Mouse (Mus musculus): ENCODE results near the gene Kdsr. TPM values are rescaled to one million over a fixed set of nuclear protein-coding genes. Genes with fewer than 3 reads are reported as not detected.

Gene Kdsr
- polyA plus RNA-seq, 1 experiment from 2014 or later = 17.1 TPM

DNA sequence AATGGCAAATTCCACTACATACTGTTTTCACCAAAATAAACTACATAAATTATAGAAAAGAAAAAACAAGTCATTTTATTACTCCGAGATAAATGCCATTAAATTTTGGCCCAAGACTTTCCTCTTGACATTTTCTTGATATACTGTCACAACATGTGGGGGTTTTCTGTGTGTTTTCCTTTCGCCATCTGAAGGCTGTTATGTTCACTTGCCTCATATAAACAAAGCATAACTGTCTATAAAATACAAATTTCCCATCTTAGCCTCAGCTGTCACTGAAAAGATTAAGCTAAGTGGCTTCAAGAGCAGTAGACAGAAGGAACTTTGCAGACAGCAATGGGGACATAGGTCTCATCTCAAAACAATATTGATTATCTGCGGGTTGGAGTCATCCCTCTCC, 4.8 kb upstream of the Kdsr start:
- Histone ChIP-seq H3K9ac (no peak overlapping the region), H3K4me2 (no peak overlapping the region), H3K4me1 (peaks cover 12% of the 10 kb centered on the region), H3K27ac (peak overlapping the region; percentile 40; the same call in 1 of the 2 replicates), H3K9me3 (no peaks in the 10 kb centered on the region), H3K27me3 (no peaks in the 10 kb centered on the region), H3K4me3 (no peak overlapping the region), H3K36me3 (peaks cover 26% of the 10 kb centered on the region; the same call in 1 of the 2 replicates)
- WGBS = 62% methylated on average over 3 of the region's 3 CpGs
- no peak for ATAC-seq (ENCODE audit: borderline replicate concordance, extremely low read depth, low FRiP score, low TSS enrichment)

DNA sequence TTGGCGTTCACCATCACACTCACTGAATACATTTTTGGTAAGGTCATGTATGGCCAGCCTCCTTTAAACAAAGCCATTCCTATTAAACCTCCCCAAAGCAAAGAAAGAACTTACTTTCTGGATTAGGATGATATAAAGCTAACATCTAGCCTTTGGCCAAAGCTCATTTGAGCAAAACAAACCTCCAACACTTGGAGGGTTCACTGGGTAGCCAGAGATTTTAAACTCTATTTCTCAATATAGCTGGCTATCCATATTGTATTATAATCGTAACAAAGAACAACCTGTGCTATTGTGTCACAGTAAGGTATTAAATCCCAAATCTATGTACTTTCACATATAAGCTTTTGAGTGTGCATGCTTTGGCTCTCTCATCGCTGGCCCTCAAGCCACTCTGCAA, 1.2 kb upstream of the Kdsr start:
- Histone ChIP-seq H3K4me2 (no peak overlapping the region), H3K36me3 (peaks cover 3% of the 10 kb centered on the region; the same call in 1 of the 2 replicates), H3K4me3 (no peak overlapping the region), H3K27me3 (no peaks in the 10 kb centered on the region), H3K4me1 (peaks cover 26% of the 10 kb centered on the region), H3K9me3 (no peaks in the 10 kb centered on the region), H3K27ac (0 out of 2 replicates have a peak overlapping the region, but pooled peaks have one; percentile 15), H3K9ac (no peak overlapping the region)
- ATAC-seq (ENCODE audit: borderline replicate concordance, extremely low read depth, low FRiP score, low TSS enrichment) = no peak
- WGBS = 80% methylated on average over 3 of the region's 3 CpGs

DNA sequence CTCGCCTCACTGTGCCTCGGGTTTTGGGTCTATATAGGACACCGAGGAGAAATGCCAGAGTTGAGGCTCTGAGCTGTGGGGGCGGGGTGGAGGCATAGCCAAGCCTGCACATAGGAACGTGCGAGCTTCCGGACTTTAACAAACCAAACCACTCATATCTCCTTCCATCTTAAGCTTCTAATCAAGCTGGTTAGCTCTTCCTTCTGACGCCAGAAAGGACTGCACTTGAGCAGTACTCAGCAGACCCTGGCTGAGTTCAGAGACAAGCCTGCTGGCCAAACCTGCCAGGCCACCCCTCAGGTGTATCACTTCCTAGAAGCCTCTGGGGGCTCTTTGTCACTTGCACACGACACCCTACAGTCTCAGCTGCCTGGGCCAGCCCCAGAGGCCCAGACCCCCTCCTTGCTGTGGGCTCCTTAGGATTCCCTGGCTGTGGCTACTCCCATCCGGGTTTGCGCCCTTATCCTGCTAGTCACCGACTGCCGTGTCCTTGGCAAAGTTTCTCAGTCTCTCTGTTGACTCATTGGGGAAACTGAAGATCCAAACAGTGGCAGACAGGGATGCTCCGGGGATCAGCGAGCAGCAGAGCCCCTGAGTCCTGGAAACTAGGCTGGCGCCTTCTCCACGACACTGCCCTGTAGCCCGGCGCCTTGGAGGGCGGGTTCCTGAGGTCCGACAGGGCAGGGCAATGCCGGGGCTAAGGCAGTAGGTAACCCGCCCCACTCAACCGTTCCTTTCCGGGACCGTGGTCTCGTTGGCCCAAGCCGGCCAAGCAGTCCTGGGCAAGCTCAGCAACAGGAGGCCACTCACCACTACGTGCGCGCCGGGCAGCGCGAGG, 574 bp downstream of the Kdsr start:
- H3K27me3 ChIP-seq = no peaks in the 10 kb centered on the region
- peak; percentile 65 for ATAC-seq (ENCODE audit: borderline replicate concordance, extremely low read depth, low FRiP score, low TSS enrichment)
- H3K27ac ChIP-seq = peak overlapping the region; percentile 96
- WGBS = under 1% methylated on average over 34 of the region's 34 CpGs
- H3K9ac ChIP-seq = peak overlapping the region; percentile 66
- H3K4me3 ChIP-seq = peak overlapping the region; percentile 71
- H3K36me3 ChIP-seq = no peaks in the 10 kb centered on the region
- H3K4me1 ChIP-seq = peaks cover 19% of the 10 kb centered on the region
- H3K4me2 ChIP-seq = peak overlapping the region; percentile 96
- H3K9me3 ChIP-seq = no peaks in the 10 kb centered on the region

DNA sequence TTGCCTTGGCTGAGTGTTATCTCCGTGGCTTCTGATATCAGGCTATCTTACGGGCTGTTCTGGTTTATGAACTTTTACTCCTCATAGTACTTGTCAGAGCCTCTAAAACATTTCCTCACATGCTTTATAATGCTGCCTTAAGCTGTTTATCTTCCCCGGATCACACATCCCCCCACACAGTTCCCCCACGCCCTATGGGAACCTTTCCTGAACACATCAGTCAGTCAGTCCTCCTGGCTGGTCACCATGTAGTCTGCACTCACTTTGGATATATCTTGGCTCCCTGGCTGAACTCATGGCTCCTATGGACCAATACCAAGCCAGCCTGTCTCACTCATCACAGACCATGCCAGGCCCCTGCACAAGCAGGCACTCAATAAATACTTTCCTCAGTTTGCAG, 2.9 kb downstream of the Kdsr start:
- Histone ChIP-seq H3K9ac (no peak overlapping the region), H3K4me1 (peaks cover 19% of the 10 kb centered on the region), H3K4me2 (no peak overlapping the region), H3K27ac (no peak overlapping the region), H3K27me3 (no peaks in the 10 kb centered on the region), H3K36me3 (0 out of 2 replicates have a peak, but pooled peaks cover 2% of the 10 kb centered on the region), H3K9me3 (no peaks in the 10 kb centered on the region), H3K4me3 (no peak overlapping the region)
- 55% methylated on average over 4 of the region's 4 CpGs for WGBS
- ATAC-seq (ENCODE audit: borderline replicate concordance, extremely low read depth, low FRiP score, low TSS enrichment) = no peak

DNA sequence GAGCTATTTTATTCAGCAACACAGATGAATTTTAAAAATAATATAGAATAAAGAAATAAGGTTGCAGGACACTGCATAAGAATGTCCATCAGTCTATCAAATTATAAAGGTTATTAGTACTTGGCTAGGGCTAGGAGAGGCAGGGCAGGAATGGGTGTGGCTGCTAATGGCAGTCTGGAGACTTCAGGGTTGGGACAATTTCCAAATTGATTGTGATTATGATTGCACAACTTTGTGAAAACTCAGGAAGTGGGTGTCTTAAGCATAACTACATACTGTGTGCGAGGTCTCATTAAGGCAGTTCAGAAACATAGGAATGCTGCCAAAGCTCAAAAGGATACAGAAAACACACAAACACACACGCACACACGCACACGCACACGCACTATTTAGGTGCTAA, 7.5 kb downstream of the Kdsr start:
- H3K9me3 ChIP-seq = no peaks in the 10 kb centered on the region
- H3K36me3 ChIP-seq = peaks cover 7% of the 10 kb centered on the region; the same call in 1 of the 2 replicates
- H3K27ac ChIP-seq = no peak overlapping the region
- H3K4me3 ChIP-seq = no peak overlapping the region
- H3K9ac ChIP-seq = no peak overlapping the region
- H3K4me2 ChIP-seq = no peak overlapping the region
- no peaks in the 10 kb centered on the region for H3K27me3 ChIP-seq
- 89% methylated on average over 5 of the region's 5 CpGs for WGBS
- no peak for ATAC-seq (ENCODE audit: borderline replicate concordance, extremely low read depth, low FRiP score, low TSS enrichment)
- H3K4me1 ChIP-seq = 0 out of 2 replicates have a peak, but pooled peaks cover 5% of the 10 kb centered on the region

DNA sequence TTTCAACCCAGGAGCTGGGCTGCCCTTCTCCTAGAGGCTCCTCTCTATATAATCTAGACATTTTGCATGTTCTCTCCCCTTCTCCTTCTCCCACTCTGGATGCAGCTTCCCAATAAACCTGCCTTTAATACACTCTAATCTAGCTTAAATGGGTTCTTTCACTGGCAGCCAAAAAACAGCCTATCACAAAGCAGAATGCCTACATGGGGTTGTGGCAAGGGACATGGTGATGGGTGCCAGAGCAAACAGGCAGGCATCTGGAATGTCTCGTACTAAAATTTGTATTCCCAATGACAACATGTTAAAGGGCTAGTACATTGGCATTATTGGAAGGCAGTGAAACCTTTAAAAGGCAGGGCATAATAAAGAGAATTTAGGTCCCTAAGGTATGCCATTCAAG, 8.9 kb downstream of the Kdsr start:
- WGBS = 89% methylated on average over 1 of the region's 1 CpGs
- H3K4me3 ChIP-seq = no peak overlapping the region
- H3K4me1 ChIP-seq = no peaks in the 10 kb centered on the region
- H3K27me3 ChIP-seq = no peaks in the 10 kb centered on the region
- no peak overlapping the region for H3K9ac ChIP-seq
- H3K4me2 ChIP-seq = no peak overlapping the region
- no peak for ATAC-seq (ENCODE audit: borderline replicate concordance, extremely low read depth, low FRiP score, low TSS enrichment)
- H3K9me3 ChIP-seq = no peaks in the 10 kb centered on the region
- peaks cover 16% of the 10 kb centered on the region for H3K36me3 ChIP-seq
- no peak overlapping the region for H3K27ac ChIP-seq

DNA sequence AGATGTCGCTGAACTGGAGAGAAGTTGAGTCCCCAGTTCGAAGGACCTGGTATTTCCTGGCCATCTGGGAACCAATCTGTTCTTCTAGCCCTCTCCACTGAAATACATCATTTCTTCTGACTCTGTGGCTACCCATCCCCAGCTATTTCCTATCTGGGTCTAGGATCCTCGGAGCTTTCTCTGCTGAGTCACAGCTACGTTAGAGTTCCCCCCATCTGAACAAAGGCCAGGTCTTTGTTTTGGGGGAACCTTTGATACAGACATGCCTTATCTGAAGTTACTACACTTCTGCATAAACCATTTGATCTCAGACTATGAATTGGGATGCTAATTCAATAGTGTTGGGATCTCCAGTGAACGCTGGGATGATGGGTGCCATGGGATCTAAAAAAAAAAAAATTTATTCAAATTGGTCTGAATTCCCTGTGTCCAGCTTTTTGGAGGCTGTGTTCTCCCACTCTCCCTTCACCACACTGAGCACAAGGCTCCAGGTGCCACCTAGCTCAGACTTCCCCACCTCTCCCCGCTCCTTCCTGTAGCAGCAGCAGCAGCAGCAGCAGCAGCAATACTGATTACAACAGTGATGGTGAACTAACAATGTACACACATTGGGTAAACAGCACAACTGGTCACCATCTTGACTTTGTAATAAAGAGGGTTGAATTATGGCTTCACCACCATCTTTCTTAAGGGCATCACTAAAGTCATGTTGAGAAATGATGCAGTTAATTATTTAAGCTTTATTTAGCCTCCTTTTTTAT, 10.8 kb downstream of the Kdsr start:
- no peaks in the 10 kb centered on the region for H3K27me3 ChIP-seq
- H3K4me1 ChIP-seq = no peaks in the 10 kb centered on the region
- H3K9ac ChIP-seq = no peak overlapping the region
- no peak overlapping the region for H3K4me2 ChIP-seq
- H3K4me3 ChIP-seq = no peak overlapping the region
- no peaks in the 10 kb centered on the region for H3K9me3 ChIP-seq
- no peak for ATAC-seq (ENCODE audit: borderline replicate concordance, extremely low read depth, low FRiP score, low TSS enrichment)
- no peak overlapping the region for H3K27ac ChIP-seq
- peaks cover 18% of the 10 kb centered on the region for H3K36me3 ChIP-seq
- 84% methylated on average over 6 of the region's 6 CpGs for WGBS

DNA sequence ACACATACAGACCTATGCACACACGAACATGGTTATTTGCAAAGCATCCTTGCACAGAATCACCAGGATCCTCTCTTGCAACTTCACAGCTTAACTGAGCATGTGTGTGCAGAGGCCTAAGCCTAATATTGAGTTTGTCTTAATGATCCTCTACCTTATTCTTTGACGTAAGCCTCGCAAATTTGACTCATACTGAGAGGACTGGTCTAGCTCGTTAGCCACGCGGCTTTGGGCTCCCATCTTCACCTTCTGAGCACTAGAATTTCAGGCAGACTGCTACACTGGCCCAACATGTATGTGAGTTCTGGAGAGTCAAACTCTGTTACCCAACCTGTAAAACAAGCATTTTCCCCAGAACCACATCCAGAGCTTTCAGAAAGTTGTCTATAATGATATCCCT, 16.5 kb downstream of the Kdsr start:
- Histone ChIP-seq H3K27me3 (no peaks in the 10 kb centered on the region), H3K4me2 (no peak overlapping the region), H3K4me3 (no peak overlapping the region), H3K9ac (no peak overlapping the region), H3K4me1 (no peaks in the 10 kb centered on the region), H3K36me3 (peaks cover 19% of the 10 kb centered on the region), H3K27ac (no peak overlapping the region), H3K9me3 (no peaks in the 10 kb centered on the region)
- ATAC-seq (ENCODE audit: borderline replicate concordance, extremely low read depth, low FRiP score, low TSS enrichment) = no peak
- WGBS = 92% methylated on average over 6 of the region's 6 CpGs

DNA sequence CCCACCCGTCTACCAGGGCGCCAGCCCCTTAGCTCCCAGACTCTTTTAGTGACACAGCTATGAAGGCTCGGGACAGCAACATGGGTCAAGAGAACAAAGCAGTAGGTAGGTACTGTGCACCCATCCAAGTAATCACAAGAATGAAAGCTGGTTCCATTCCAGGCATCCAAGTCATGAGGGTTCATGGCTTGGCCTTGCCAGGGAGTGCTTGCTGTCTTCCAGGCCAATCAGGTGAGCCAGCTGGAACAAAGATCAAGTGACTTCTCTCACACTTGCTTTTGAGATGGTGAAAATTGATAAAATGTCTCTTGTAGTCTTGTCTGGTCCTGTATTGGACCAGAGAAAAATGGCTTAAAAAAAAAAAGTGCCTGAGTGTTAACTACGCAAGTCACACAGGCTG, 18.8 kb downstream of the Kdsr start:
- no peak for ATAC-seq (ENCODE audit: borderline replicate concordance, extremely low read depth, low FRiP score, low TSS enrichment)
- H3K9ac ChIP-seq = no peak overlapping the region
- H3K27ac ChIP-seq = no peak overlapping the region
- H3K4me2 ChIP-seq = no peak overlapping the region
- H3K36me3 ChIP-seq = peaks cover 9% of the 10 kb centered on the region; the same call in 1 of the 2 replicates
- no peak overlapping the region for H3K4me3 ChIP-seq
- H3K9me3 ChIP-seq = no peaks in the 10 kb centered on the region
- H3K27me3 ChIP-seq = no peaks in the 10 kb centered on the region
- 84% methylated on average over 4 of the region's 4 CpGs for WGBS
- H3K4me1 ChIP-seq = no peaks in the 10 kb centered on the region

DNA sequence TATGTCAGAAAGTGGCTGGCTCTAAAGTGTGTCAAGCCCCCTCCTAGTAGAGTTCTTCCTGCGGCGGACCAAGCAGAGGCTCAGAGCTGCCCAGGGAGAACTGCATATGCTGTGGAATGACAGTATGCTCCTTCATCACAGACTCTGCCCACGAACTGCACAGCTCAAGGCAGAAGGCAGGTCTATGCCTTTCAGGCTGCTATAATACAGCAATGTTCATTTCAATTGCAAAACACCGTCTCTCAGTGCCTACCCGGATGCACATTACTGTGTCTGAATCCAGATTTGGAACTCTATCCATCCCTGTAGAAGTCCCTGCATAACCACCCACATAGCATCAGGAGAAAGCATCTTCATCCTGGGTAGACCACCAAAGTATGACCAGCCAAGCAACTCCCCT, 19.7 kb downstream of the Kdsr start:
- H3K4me2 ChIP-seq = no peak overlapping the region
- no peak overlapping the region for H3K27ac ChIP-seq
- no peaks in the 10 kb centered on the region for H3K9me3 ChIP-seq
- WGBS = 89% methylated on average over 5 of the region's 5 CpGs
- H3K36me3 ChIP-seq = peaks cover 8% of the 10 kb centered on the region; the same call in 1 of the 2 replicates
- H3K27me3 ChIP-seq = no peaks in the 10 kb centered on the region
- no peak overlapping the region for H3K4me3 ChIP-seq
- no peak for ATAC-seq (ENCODE audit: borderline replicate concordance, extremely low read depth, low FRiP score, low TSS enrichment)
- no peak overlapping the region for H3K9ac ChIP-seq
- no peaks in the 10 kb centered on the region for H3K4me1 ChIP-seq

DNA sequence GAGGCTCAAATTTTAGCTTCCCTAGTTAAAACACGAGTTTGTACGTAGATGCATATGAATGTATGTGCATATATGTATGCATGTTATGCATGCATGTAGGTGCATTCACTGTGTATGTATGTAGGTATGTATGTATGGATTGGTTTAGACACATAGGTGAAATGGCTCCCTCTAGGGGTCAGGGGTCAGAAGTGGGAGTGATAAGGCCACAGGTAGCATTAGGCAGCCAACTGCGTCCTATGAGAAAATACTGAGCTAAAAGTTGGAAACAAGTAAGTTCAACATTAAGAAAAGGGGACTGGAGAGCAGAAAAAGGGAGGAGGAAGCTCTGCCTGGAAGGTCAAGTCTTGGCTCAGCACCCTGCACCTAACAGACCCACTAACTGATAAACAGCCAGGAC, 21.4 kb downstream of the Kdsr start:
- Histone ChIP-seq H3K4me3 (no peak overlapping the region), H3K27me3 (no peaks in the 10 kb centered on the region), H3K36me3 (peaks cover 16% of the 10 kb centered on the region), H3K4me2 (no peak overlapping the region), H3K9me3 (no peaks in the 10 kb centered on the region), H3K4me1 (no peaks in the 10 kb centered on the region), H3K9ac (no peak overlapping the region), H3K27ac (no peak overlapping the region)
- ATAC-seq (ENCODE audit: borderline replicate concordance, extremely low read depth, low FRiP score, low TSS enrichment) = no peak
- WGBS = 86% methylated on average over 3 of the region's 3 CpGs

DNA sequence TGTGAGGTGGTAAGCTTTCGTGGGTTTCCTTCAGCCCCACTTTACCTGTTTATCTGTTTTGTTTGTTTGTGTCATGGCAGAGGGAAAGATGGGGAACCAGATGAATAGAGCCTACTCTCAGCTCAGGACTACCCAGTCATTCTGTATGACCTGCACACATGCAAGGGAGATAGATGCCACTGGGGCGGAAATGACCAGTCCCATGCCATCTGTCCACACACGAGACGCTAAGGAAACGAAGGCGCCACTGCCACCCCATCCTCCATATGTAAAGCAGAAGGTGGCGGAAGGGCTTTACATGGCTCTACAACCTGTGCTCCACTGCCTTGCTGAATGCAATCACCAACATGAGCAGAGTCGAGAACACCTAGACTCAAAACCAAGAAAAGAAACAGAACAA, 23.3 kb downstream of the Kdsr start:
- no peak for ATAC-seq (ENCODE audit: borderline replicate concordance, extremely low read depth, low FRiP score, low TSS enrichment)
- H3K4me3 ChIP-seq = no peak overlapping the region

More for the DNA sequence above, 23.3 kb downstream of the Kdsr start:
- Histone ChIP-seq H3K9me3 (no peaks in the 10 kb centered on the region), H3K27ac (no peak overlapping the region), H3K4me2 (no peak overlapping the region), H3K36me3 (peaks cover 16% of the 10 kb centered on the region), H3K4me1 (no peaks in the 10 kb centered on the region), H3K9ac (no peak overlapping the region), H3K27me3 (no peaks in the 10 kb centered on the region)
- WGBS = 93% methylated on average over 8 of the region's 8 CpGs

Measured in lung, embryonic 15.5 days (tissue).